Mouse (Mus musculus) small intestine, adult 2 months (tissue): ENCODE measurements around the gene Brinp3.

Experiments
- CTCF ChIP-seq: fragments of 200-500 bp; IDR thresholded peaks from 2 replicates; pipeline ENCODE4 v1.5.1; 2012; ENCODE audit warnings: low read depth, mild to moderate bottlenecking, control low read depth, inconsistent platforms, low read length, moderate library complexity, mixed read lengths; ENCODE audit not compliant: insufficient replicate concordance, insufficient read length; ENCODE audit errors: extremely low read depth
- POLR2A ChIP-seq: fragments of 200-500 bp; IDR thresholded peaks from 2 replicates; pipeline ENCODE4 v1.6.1; 2012; ENCODE audit warnings: low read depth, mild to moderate bottlenecking, control low read depth, inconsistent platforms, low read length, moderate library complexity

GRCm38 (mm10) chr1:146657214-146657613 is 162.7 kb downstream of the Brinp3 start:
- no peak for TF ChIP-seq POLR2A
- TF ChIP-seq CTCF: no peak
